Mouse (Mus musculus) MEL (cell line): ENCODE data around the gene Epha4.

Experiments
- BHLHE40 ChIP-seq: IDR thresholded peaks from 2 replicates; pipeline ENCODE4 v1.6.1; 2012; ENCODE audit warnings: low read depth, mild to moderate bottlenecking, inconsistent platforms, low read length, improper control_type of control experiment, borderline replicate concordance
- CHD2 ChIP-seq: IDR thresholded peaks from 2 replicates; pipeline ENCODE4 v1.6.1; 2011; ENCODE audit warnings: low read length, improper control_type of control experiment
- CTCF ChIP-seq, 3 experiments: IDR thresholded peaks in 2 of 3; conservative IDR thresholded peaks in 1 of 3; 2 replicates each; pipeline ENCODE4 v1.5.1; 2011 to 2012; ENCODE audit warnings: low read length in 3 of 3, low read depth in 2 of 3, mild to moderate bottlenecking in 2 of 3, improper control_type of control experiment in 1 of 3, inconsistent platforms in 1 of 3, mixed read lengths in 1 of 3, moderate library complexity in 1 of 3; ENCODE audit not compliant: control insufficient read depth in 1 of 3, insufficient read depth in 1 of 3, poor library complexity in 1 of 3, severe bottlenecking in 1 of 3
- EP300 ChIP-seq, 2 experiments: IDR thresholded peaks; 2 replicates each; pipeline ENCODE4 v1.6.1; 2011; ENCODE audit warnings: improper control_type of control experiment in 2 of 2, low read length in 2 of 2, low read depth in 1 of 2, mild to moderate bottlenecking in 1 of 2
- JUND ChIP-seq: IDR thresholded peaks from 2 replicates; pipeline ENCODE4 v1.6.1; 2011; ENCODE audit warnings: low read depth, mild to moderate bottlenecking, improper control_type of control experiment, low read length
- MAFK ChIP-seq: IDR thresholded peaks from 2 replicates; pipeline ENCODE4 v1.6.1; 2011; ENCODE audit warnings: low read depth, mild to moderate bottlenecking, low read length, improper control_type of control experiment, borderline replicate concordance
- MAZ ChIP-seq: IDR thresholded peaks from 2 replicates; pipeline ENCODE4 v1.6.1; 2012; ENCODE audit warnings: low read depth, mild to moderate bottlenecking, inconsistent platforms, low read length, improper control_type of control experiment
- POLR2A ChIP-seq, 2 experiments: IDR thresholded peaks; 2 replicates each; pipeline ENCODE4 v1.6.1; 2011 to 2012; ENCODE audit warnings: low read length in 2 of 2, mild to moderate bottlenecking in 2 of 2, control low read depth in 1 of 2, improper control_type of control experiment in 1 of 2, low read depth in 1 of 2, moderate library complexity in 1 of 2; ENCODE audit not compliant: control insufficient read depth in 1 of 2, insufficient read depth in 1 of 2, poor library complexity in 1 of 2
- POLR2AphosphoS2 ChIP-seq: IDR thresholded peaks from 2 replicates; pipeline ENCODE4 v1.6.1; 2011; ENCODE audit warnings: low read length, improper control_type of control experiment
- POLR2AphosphoS5 ChIP-seq: IDR thresholded peaks from 2 replicates; pipeline ENCODE4 v1.6.1; 2012; ENCODE audit warnings: low read depth, borderline replicate concordance, mild to moderate bottlenecking, inconsistent platforms, low read length, moderate library complexity, mixed read lengths
- SIN3A ChIP-seq: IDR thresholded peaks from 2 replicates; pipeline ENCODE4 v1.6.1; 2012; ENCODE audit warnings: low read length, improper control_type of control experiment, inconsistent platforms
- USF1 ChIP-seq: IDR thresholded peaks from 2 replicates; pipeline ENCODE4 v1.6.1; 2014; ENCODE audit warnings: low read depth, mild to moderate bottlenecking, inconsistent platforms, low read length, improper control_type of control experiment, moderate library complexity
- ZNF384 ChIP-seq: IDR thresholded peaks from 2 replicates; pipeline ENCODE4 v1.6.1; 2012; ENCODE audit warnings: low read depth, mild to moderate bottlenecking, inconsistent platforms, low read length, improper control_type of control experiment

DNA sequence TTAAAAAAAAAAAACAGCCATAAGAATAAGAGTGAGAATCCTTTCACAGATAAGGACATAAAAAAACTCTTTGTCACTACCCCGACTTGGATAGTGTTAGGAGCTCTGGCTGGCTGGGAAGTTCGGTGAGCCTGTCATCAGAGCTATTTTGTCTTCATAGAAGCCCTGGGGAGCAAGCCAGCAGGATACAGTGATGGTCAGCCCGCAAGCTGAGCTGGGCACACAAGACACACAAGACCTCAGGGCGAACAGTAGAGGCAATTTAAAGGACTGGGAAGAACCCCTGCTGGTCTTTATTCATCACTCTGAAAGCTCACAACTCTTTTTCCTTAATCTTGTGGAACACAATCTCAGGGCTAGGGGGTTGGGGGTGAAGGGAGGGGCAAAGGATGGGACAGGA, 73.5 kb downstream of the Epha4 start:
- TF ChIP-seq CTCF (IDR thresholded peaks at IDR 0.05 in 2 of 3, conservative IDR thresholded peaks at IDR 0.05 in 1 of 3; ENCODE audit: control insufficient read depth in 1 of 3, insufficient read depth in 1 of 3, low read depth in 2 of 3, low read length in 3 of 3, poor library complexity in 1 of 3, severe bottlenecking in 1 of 3) (no peak), USF1 (no peak), EP300 (IDR thresholded peaks at IDR 0.05; ENCODE audit: low read depth in 1 of 2, low read length in 2 of 2) (no peak), POLR2AphosphoS2 (no peak), SIN3A (no peak), MAFK (no peak), CHD2 (no peak), JUND (no peak), MAZ (no peak), POLR2AphosphoS5 (no peak), POLR2A (IDR thresholded peaks at IDR 0.05; ENCODE audit: control insufficient read depth in 1 of 2, insufficient read depth in 1 of 2, low read depth in 1 of 2, low read length in 2 of 2, poor library complexity in 1 of 2) (no peak), ZNF384 (no peak), BHLHE40 (no peak)
